Comparison of ENCODE assay signal across 9 mouse cellular contexts in genomic region chr3:96936241-96936640, GRCm38 (mm10). TPM values are rescaled to one million over a fixed set of nuclear protein-coding genes. Genes with fewer than 3 reads are reported as not detected.
DNase-seq lines count a peak whose midpoint lies in the region; ATAC-seq and TF ChIP-seq lines count a peak whose summit lies in the region.
"Had no signal": no experiment of that assay in that cellular context is flagged by ENCODE, and none has a peak within 500 bp of the region (broad histone marks: within the 10 kb centered on the region; RNA-seq: fewer than 3 reads in every experiment).

No protein-coding gene starts in this region.

- H3K4me3 ChIP-seq in midbrain, embryonic 11.5 days (ENCODE audit: low read depth, low read length) = no peak overlapping the region
- H3K4me3 ChIP-seq in midbrain, embryonic 15.5 days = no peak overlapping the region
- H3K4me3 ChIP-seq in limb, embryonic 14.5 days (replicated peaks; ENCODE audit: low read length) = no peak overlapping the region
- H3K4me3 ChIP-seq: limb, embryonic 15.5 days had no signal

- H3K9me3 ChIP-seq in midbrain, embryonic 11.5 days (ENCODE audit: control insufficient read depth, low read length) = no peaks in the 10 kb centered on the region
- H3K9me3 ChIP-seq in midbrain, embryonic 15.5 days = no peaks in the 10 kb centered on the region
- no peaks in the 10 kb centered on the region for H3K9me3 ChIP-seq in limb, embryonic 14.5 days (ENCODE audit: control insufficient read depth, low read length)
- H3K9me3 ChIP-seq: limb, embryonic 15.5 days had no signal

- no peak for TF ChIP-seq POLR2A in limb, embryonic 14.5 days (IDR thresholded peaks at IDR 0.05; ENCODE audit: borderline replicate concordance, extremely low read depth, insufficient read depth, insufficient read length)

- H3K27ac ChIP-seq in midbrain, embryonic 11.5 days (ENCODE audit: low read depth, low read length) = no peak overlapping the region
- H3K27ac ChIP-seq in midbrain, embryonic 15.5 days = no peak overlapping the region
- no peak overlapping the region for H3K27ac ChIP-seq in limb, embryonic 14.5 days (replicated peaks; ENCODE audit: low read depth, low read length)
- H3K27ac ChIP-seq: limb, embryonic 15.5 days had no signal

- H3K4me1 ChIP-seq in midbrain, embryonic 11.5 days (ENCODE audit: control insufficient read depth, insufficient read depth, low read length) = peaks cover 18% of the 10 kb centered on the region
- H3K4me1 ChIP-seq in midbrain, embryonic 15.5 days = peaks cover 17% of the 10 kb centered on the region
- H3K4me1 ChIP-seq in limb, embryonic 14.5 days (ENCODE audit: control insufficient read depth, insufficient read depth, low read length) = peaks cover 6% of the 10 kb centered on the region

- H3K9ac ChIP-seq in midbrain, embryonic 11.5 days (ENCODE audit: low read length) = no peak overlapping the region
- no peak overlapping the region for H3K9ac ChIP-seq in midbrain, embryonic 15.5 days
- H3K9ac ChIP-seq in limb, embryonic 14.5 days (ENCODE audit: low read depth, low read length, severe bottlenecking) = no peak overlapping the region
- H3K9ac ChIP-seq: limb, embryonic 15.5 days had no signal

- no peak for ATAC-seq in midbrain, embryonic 11.5 days (ENCODE audit: low FRiP score)
- ATAC-seq in midbrain, embryonic 15.5 days (replicated peaks) = no peak
- no peak; the same call in 1 of the 2 replicates for ATAC-seq in limb, embryonic 14.5 days (ENCODE audit: low FRiP score, low read depth)

- H3K4me2 ChIP-seq in midbrain, embryonic 11.5 days = no peak overlapping the region
- no peak overlapping the region for H3K4me2 ChIP-seq in midbrain, embryonic 15.5 days
- H3K4me2 ChIP-seq in limb, embryonic 14.5 days (replicated peaks; ENCODE audit: low read depth, low read length, severe bottlenecking) = no peak overlapping the region
- H3K4me2 ChIP-seq: limb, embryonic 15.5 days had no signal

- 11% methylated on average over 6 of the region's 6 CpGs for WGBS in midbrain, embryonic 11.5 days
- 12% methylated on average over 6 of the region's 6 CpGs for WGBS in midbrain, embryonic 15.5 days
- 5% methylated on average over 6 of the region's 6 CpGs for WGBS in limb, embryonic 14.5 days

- DNase-seq in gastrocnemius, adult 18-20 months (ENCODE audit: low spot score) = peak; percentile 21
- no peak for DNase-seq in gastrocnemius, postnatal 10 days
- peak; percentile 93 for DNase-seq in midbrain, embryonic 11.5 days (ENCODE audit: low spot score, missing footprints)
- DNase-seq in c-Kit-positive CD71-positive TER-119-negative erythroid progenitor cells, embryonic 14.5 days (ENCODE audit: low read depth) = peak; percentile 32
- peak; percentile 83 for DNase-seq in limb, embryonic 14.5 days (ENCODE audit: low spot score)
- DNase-seq in thymus, postnatal 4 days = peak; percentile 17
- DNase-seq in testis, postnatal 14 days (ENCODE audit: low spot score) = no peak

- no peaks in the 10 kb centered on the region for H3K36me3 ChIP-seq in midbrain, embryonic 11.5 days (ENCODE audit: control insufficient read depth, insufficient read depth, low read length)
- H3K36me3 ChIP-seq in midbrain, embryonic 15.5 days (replicated peaks) = no peaks in the 10 kb centered on the region
- no peaks in the 10 kb centered on the region for H3K36me3 ChIP-seq in limb, embryonic 14.5 days (ENCODE audit: control insufficient read depth, insufficient read depth, low read length)
- H3K36me3 ChIP-seq: limb, embryonic 15.5 days had no signal

- no peaks in the 10 kb centered on the region; the same call in 1 of the 2 replicates for H3K27me3 ChIP-seq in midbrain, embryonic 11.5 days (ENCODE audit: control insufficient read depth, insufficient read depth, low read length)
- peaks cover 6% of the 10 kb centered on the region; the same call in 1 of the 2 replicates for H3K27me3 ChIP-seq in midbrain, embryonic 15.5 days (replicated peaks)
- no peaks in the 10 kb centered on the region for H3K27me3 ChIP-seq in limb, embryonic 14.5 days (ENCODE audit: control insufficient read depth, insufficient read depth, low read length)

RNA-seq across cellular contexts. Expression of gene Gja8, which starts 10.4 kb away (rescaled TPM):
- total RNA-seq in gastrocnemius, adult 18-20 months (2021) = not detected
- not detected for total RNA-seq in gastrocnemius, postnatal 10 days (2021)
- polyA plus RNA-seq in midbrain, embryonic 11.5 days (2014; fragmentation: Nextera tagmentation; extraction: Ambion mirVana) = not detected in 2 replicates
- polyA plus RNA-seq in midbrain, embryonic 15.5 days (2015; fragmentation: Nextera tagmentation; extraction: Ambion mirVana) = 0.04 and 0.05 TPM in 2 replicates
- polyA plus RNA-seq in limb, embryonic 14.5 days (2012; rRNA removed) = 0.01 TPM in 1 of 2 replicates, not detected in the other
- not detected in 2 replicates for polyA plus RNA-seq in limb, embryonic 14.5 days (2014; fragmentation: Nextera tagmentation; extraction: Ambion mirVana)
- polyA plus RNA-seq: limb, embryonic 15.5 days had no signal

RNA-seq across cellular contexts. Expression of gene Gpr89, which starts 31.1 kb away (rescaled TPM):
- total RNA-seq in gastrocnemius, adult 18-20 months (2021) = 10 to 100 TPM; 17.6 to 18.2 TPM
- total RNA-seq in gastrocnemius, postnatal 10 days (2021) = 10 to 100 TPM; 19.7 to 19.8 TPM
- 40.3 TPM in 2 replicates for polyA plus RNA-seq in midbrain, embryonic 11.5 days (2014; fragmentation: Nextera tagmentation; extraction: Ambion mirVana)
- polyA plus RNA-seq in midbrain, embryonic 15.5 days (2015; fragmentation: Nextera tagmentation; extraction: Ambion mirVana) = 37.6 and 40.5 TPM in 2 replicates
- polyA plus RNA-seq in limb, embryonic 14.5 days (2012; rRNA removed) = 15.8 and 16.6 TPM in 2 replicates
- polyA plus RNA-seq in limb, embryonic 14.5 days (2014; fragmentation: Nextera tagmentation; extraction: Ambion mirVana) = 40.2 and 43.5 TPM in 2 replicates

RNA-seq across cellular contexts. Expression of gene Gja5, which starts 31.7 kb away (rescaled TPM):
- total RNA-seq in gastrocnemius, adult 18-20 months (2021) = 1 to 10 TPM; 1.7 to 2.8 TPM
- 1 to 10 TPM; 2.7 to 4.2 TPM for total RNA-seq in gastrocnemius, postnatal 10 days (2021)
- 3.1 and 3.8 TPM in 2 replicates for polyA plus RNA-seq in midbrain, embryonic 11.5 days (2014; fragmentation: Nextera tagmentation; extraction: Ambion mirVana)
- 3.1 and 4.7 TPM in 2 replicates for polyA plus RNA-seq in midbrain, embryonic 15.5 days (2015; fragmentation: Nextera tagmentation; extraction: Ambion mirVana)
- polyA plus RNA-seq in limb, embryonic 14.5 days (2012; rRNA removed) = 25.7 and 28.5 TPM in 2 replicates
- 8.5 and 10.3 TPM in 2 replicates for polyA plus RNA-seq in limb, embryonic 14.5 days (2014; fragmentation: Nextera tagmentation; extraction: Ambion mirVana)

Comparison
In these comparisons a context has a peak if more than half of its experiments do, and no peak if none do; other contexts are left out.
1. DNase-seq: peak in gastrocnemius, adult 18-20 months (single experiment), midbrain, embryonic 11.5 days (single experiment), c-Kit-positive CD71-positive TER-119-negative erythroid progenitor cells, embryonic 14.5 days (single experiment), limb, embryonic 14.5 days (single experiment) and thymus, postnatal 4 days (single experiment); none in gastrocnemius, postnatal 10 days (single experiment) and testis, postnatal 14 days (single experiment).